Mouse (Mus musculus) myocyte (in vitro differentiated cells): ENCODE measurements around the gene Krtcap2.

Experiments used
- CEBPB ChIP-seq: IDR thresholded peaks from 2 replicates; pipeline ENCODE4 v1.6.1; 2011; ENCODE audit warnings: mild to moderate bottlenecking, moderate library complexity; ENCODE audit not compliant: poor library complexity, insufficient read depth, severe bottlenecking
- E2F4 ChIP-seq: IDR thresholded peaks from one replicate; pipeline ENCODE4 v1.6.1; 2011; ENCODE audit warnings: mild to moderate bottlenecking, control low read depth, moderate library complexity; ENCODE audit not compliant: insufficient read depth
- MAX ChIP-seq: IDR thresholded peaks from one replicate; pipeline ENCODE4 v1.6.1; 2011; ENCODE audit warnings: low read depth, mild to moderate bottlenecking, control low read depth
- MYOD1 ChIP-seq, 3 experiments: IDR thresholded peaks; one replicate each; pipeline ENCODE4 v1.6.1; 2011; ENCODE audit warnings: control low read depth in 2 of 3, low read depth in 2 of 3, mild to moderate bottlenecking in 2 of 3, moderate library complexity in 1 of 3; ENCODE audit not compliant: insufficient read length in 2 of 3, control insufficient read depth in 1 of 3
- MYOG ChIP-seq, 3 experiments: IDR thresholded peaks; one replicate each; pipeline ENCODE4 v1.6.1; 2011; ENCODE audit warnings: control low read depth in 2 of 3, low read depth in 2 of 3, mild to moderate bottlenecking in 2 of 3; ENCODE audit not compliant: insufficient read length in 2 of 3, control insufficient read depth in 1 of 3, insufficient read depth in 1 of 3
- POLR2A ChIP-seq: IDR thresholded peaks from one replicate; pipeline ENCODE4 v1.6.1; 2011; ENCODE audit warnings: low read depth, mild to moderate bottlenecking, control low read depth, moderate library complexity; ENCODE audit not compliant: insufficient read length
- POLR2AphosphoS2 ChIP-seq: IDR thresholded peaks from one replicate; pipeline ENCODE4 v1.6.1; 2011; ENCODE audit warnings: low read depth, control low read depth; ENCODE audit not compliant: insufficient read length
- SRF ChIP-seq: IDR thresholded peaks from one replicate; pipeline ENCODE4 v1.6.1; 2011; ENCODE audit warnings: low read depth; ENCODE audit not compliant: control insufficient read depth, insufficient read length
- TCF12 ChIP-seq: IDR thresholded peaks from one replicate; pipeline ENCODE4 v1.6.1; 2011; ENCODE audit warnings: mild to moderate bottlenecking, control low read depth; ENCODE audit not compliant: poor library complexity, insufficient read depth, severe bottlenecking
- TCF3 ChIP-seq: IDR thresholded peaks from one replicate; pipeline ENCODE4 v1.6.1; 2011; ENCODE audit warnings: low read depth, control low read depth; ENCODE audit not compliant: insufficient read length
- USF1 ChIP-seq: IDR thresholded peaks from one replicate; pipeline ENCODE4 v1.6.1; 2011; ENCODE audit warnings: low read depth, mild to moderate bottlenecking, control low read depth, moderate library complexity

DNA sequence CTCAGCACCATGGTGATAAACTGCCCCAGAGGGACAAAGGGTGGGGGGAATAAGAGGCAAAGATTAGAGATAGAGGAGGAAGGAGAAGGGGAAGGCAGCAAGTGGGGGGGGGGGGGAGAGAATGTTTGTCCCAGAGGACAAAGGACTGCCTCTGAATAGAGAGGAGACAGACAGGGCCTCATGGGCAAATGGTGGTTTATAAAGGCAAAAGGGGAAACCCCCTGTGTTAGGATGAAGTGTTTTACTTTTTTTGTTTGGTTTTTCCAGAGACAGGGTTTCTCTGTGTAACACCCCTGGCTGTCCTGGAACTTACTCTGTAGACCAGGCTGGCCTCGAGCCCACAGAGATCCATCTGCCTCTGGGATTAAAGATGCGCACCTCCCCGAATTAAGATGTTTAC lies 14.4 kb downstream of the Krtcap2 start:
- no peak for TF ChIP-seq POLR2A
- no peak for TF ChIP-seq MYOD1 (IDR thresholded peaks at IDR 0.05; ENCODE audit: control insufficient read depth in 1 of 3, insufficient read length in 2 of 3, low read depth in 2 of 3)
- TF ChIP-seq SRF: no peak
- TF ChIP-seq POLR2AphosphoS2: no peak
- no peak for TF ChIP-seq USF1
- no peak for TF ChIP-seq E2F4
- TF ChIP-seq CEBPB: no peak
- TF ChIP-seq MYOG (IDR thresholded peaks at IDR 0.05; ENCODE audit: control insufficient read depth in 1 of 3, insufficient read depth in 1 of 3, insufficient read length in 2 of 3, low read depth in 2 of 3): no peak
- no peak for TF ChIP-seq TCF12
- no peak for TF ChIP-seq MAX
- TF ChIP-seq TCF3: no peak
